Mouse (Mus musculus) right cerebral cortex, postnatal 25 days (tissue): ENCODE measurements around the gene Extl2.

Experiments
- DNase-seq: peaks from one replicate; pipeline ENCODE4 v3.0.0; 2022

The Extl2 gene

DNA sequence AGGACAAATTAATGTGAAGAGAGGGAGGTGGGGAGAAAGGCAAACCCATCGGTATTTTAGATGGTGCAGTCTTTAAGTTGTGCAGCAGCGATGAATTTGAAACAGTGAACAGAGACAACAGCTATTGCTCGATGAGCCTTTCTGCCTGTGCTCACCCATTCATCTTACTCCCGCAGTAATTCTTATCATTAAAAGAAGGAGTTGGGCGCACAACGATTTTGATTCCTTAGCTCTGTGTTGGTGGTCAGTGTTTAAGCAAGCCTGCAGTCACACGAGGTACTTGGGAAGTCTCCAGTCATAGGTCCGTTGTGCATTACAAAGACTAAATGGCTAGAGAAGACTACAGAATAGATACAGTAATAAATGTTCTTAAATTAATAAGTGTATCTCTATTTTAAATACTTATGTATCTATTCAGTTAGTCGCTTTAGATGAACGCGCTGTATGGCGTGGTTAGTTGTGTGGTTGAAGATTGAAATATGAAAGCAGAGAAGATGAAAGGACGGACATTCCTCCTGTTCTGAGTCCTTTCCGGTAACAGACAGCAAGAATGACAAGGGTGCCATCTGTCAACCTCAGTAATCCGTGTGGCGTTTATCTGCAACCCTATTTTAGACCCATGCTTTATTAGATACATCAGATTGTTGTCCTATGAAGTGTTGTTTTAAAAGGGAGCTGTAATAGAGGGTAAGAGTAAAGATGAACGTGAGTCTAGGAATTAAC lies 2.5 kb downstream of the Extl2 start:
- DNase-seq, result no peak

GRCm38 (mm10) chr3:116014901-116015300 lies 7.6 kb downstream of the Extl2 start:
- no peak for DNase-seq

- DNase-seq, result peak; percentile 16
Observed at GRCm38 (mm10) chr3:116016116-116016515, 8.9 kb downstream of the Extl2 start.

DNA sequence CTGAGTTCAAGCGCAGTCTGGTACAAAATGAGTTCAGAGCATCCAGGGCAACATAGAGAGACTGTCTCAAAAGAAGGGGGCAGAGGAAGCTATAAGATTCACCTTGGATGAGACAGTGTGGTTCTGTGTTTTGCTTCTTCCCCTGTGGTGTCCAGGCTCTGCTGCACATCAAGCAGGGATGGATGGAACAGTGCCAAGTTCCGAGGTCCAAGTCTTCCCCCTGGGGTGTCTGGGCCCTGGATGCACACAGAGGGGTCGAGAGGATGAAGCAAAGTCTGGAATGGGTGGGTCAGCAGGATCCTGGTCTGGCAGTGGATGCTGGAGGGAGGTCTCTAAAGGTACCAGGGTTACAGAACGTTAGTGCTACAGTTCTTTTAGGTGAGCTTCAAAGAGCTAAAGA lies 11.3 kb downstream of the Extl2 start:
- no peak for DNase-seq

DNA sequence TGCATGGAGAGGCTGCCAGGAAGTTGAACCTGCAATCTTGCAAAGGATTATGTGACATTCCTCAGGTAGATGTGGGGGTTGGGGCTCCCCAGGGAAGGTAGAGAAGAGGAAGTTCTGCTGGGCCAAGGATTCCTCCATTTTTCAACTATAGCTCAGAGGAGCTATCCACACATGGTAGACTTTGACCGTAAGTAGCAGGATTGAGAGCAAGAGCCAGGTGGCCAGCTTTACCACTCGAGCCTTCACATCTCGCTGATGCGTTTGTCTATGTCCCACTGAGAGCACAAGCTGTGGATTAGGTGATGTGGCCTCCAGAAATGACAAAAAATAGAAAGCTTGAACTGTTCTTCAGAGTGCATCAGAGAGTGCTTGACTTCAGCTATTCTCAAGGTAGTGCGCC lies 11.9 kb downstream of the Extl2 start:
- DNase-seq, result no peak

GRCm38 (mm10) chr3:116024236-116024635 lies 17.0 kb downstream of the Extl2 start:
- DNase-seq, result no peak

DNA sequence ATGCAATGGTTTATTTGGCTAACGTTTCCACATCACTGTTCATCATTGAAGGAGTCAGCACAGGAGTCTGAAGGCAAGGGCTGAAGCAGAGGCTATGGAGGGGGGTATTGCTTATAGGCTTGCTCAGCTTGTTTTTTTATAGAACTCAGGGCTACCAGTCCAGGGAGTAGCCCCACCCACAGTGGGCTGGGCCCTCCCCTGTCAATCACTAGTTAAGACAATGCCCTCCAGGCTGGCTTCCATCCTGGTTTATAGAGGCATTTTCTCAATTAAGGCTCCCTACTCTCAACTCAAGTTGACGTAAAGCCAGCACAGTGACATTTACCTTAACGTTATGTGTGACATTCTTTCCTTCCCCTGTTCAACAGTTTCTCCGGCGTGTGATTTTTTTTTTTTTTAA lies 17.4 kb downstream of the Extl2 start:
- DNase-seq, result no peak

- no peak for DNase-seq
Observed at GRCm38 (mm10) chr3:116025701-116026100, 18.4 kb downstream of the Extl2 start.

- DNase-seq, result no peak
Observed at GRCm38 (mm10) chr3:116026996-116027395, 19.7 kb downstream of the Extl2 start.

DNA sequence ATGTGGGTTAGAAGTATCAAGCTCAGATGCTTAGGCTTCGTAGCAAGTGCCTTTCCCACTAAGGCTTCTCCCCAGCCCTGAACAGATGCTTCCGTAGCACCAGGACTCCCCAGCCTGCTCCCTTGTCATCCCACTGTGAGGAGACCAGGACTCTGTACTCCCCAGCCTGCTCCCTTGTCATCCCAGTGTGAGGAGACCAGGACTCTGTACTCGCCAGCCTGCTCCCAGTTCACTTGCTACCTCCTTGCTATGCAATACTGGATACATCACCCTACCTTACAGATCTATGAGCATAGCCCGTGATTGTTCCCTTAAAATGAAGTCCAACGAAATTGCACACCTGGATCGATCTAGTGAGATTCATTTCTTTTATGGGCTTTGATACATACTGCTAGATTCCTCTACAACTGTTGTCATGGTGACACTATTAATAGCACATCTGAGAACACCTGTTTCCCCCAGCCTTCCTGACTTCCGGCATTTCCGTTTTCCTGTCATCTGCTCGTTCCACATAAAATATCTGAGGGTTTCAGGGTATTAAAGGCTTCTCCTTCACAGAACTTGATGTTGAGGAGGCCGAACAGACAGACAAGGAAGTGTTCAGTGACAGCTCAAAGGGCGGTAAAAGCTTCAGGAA lies 23.0 kb downstream of the Extl2 start:
- DNase-seq, result no peak

GRCm38 (mm10) chr3:116033218-116033870 lies 26.1 kb downstream of the Extl2 start:
- no peak for DNase-seq

GRCm38 (mm10) chr3:116033871-116034222 lies 26.6 kb downstream of the Extl2 start:
- no peak for DNase-seq

GRCm38 (mm10) chr3:116040776-116041175 lies 33.5 kb downstream of the Extl2 start:
- no peak for DNase-seq

GRCm38 (mm10) chr3:116046000-116046399 lies 38.7 kb downstream of the Extl2 start:
- DNase-seq, result no peak

DNA sequence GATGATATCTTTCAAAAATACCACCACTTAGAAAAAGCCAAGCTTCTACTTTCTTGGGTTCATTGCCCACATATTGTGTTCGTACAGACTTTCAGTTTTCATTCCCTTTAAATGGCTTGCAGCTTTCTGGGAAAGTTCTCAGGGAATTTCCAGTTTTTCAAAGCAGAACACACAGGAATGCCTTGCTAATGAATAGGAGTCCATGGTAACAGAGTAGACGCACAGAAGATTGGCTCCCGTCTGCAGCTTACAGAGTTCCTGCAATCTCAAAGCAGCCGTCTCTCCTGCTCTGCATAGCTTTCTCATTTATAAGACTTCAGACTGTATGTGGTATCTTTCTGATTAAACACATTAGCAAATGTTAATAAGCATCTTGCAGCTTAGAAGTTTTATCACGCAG lies 39.8 kb downstream of the Extl2 start:
- no peak for DNase-seq

DNA sequence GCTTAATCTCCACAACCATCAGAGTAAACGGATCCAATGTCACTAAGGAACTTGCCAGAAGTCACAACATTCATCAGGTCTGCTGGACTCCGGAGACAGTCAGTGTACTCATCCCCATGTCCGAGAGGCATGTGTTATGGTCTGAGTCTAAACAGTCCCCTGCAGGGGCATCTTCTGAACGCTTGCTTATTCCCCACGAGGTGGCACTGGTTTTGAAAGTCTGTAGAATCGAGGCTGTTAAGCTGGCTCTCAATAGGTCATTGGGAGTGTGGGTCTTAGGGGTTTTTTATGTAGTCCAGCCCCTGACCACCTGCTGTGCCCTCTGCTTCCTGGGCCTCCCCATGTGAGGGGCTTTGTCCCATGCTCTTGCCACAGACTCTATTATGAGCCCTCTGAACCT lies 49.8 kb downstream of the Extl2 start:
- no peak for DNase-seq

DNA sequence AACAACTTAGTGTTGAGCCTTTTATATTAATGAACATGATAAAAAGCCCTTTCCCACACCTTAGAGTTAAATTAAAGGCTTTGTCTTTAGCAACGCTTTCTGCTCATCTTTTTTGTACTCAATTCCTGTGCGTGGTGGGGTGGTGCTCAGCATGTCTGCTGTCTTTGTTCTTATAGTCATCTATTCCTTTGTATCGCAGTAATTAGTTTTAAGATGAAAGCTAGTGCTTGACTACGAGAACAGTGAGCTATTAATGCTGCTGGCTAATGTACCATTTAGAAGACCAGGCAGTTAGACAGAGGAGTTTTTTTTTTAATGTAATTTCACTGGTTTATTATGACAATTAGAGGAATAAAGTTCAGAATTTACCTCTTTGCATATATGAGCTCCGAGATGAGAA lies 53.1 kb downstream of the Extl2 start:
- DNase-seq, result no peak

DNA sequence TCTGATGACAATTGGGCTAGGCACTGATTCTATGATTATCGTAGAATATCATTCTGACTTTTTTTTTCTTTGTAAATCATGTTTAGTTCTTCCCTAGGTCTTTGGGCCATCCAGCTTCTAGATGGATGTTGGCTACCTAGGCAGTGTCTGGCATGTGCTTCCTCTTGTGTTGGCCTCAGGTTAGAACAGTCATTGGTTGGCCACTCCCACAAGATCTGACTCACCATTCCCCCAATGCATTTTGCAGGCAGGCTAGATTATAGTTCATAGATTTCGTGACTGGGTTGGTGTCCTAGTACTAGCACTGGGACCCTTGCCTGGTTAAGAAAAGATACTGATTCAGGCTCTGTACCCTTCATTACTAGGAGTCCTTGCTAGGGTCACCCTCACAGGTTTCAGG lies 54.9 kb downstream of the Extl2 start:
- no peak for DNase-seq

DNA sequence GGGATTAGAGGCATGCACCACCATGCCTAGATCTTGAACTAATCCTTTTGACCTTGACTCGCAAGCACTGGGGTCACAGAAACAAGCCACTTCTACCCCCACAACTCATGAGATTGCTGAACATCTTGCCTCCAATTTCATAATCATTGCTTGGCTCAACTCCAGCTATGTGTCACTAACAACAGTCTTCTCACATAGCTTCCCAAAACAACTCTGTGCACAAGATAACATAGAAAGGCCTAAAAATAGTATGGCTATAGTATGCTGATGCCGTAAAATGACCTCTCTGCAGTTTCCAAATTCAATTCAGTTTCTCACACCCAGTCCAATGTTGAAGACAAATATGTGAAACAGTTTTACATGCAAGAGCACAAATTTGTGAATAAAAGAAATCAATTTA lies 65.3 kb downstream of the Extl2 start:
- no peak for DNase-seq

DNA sequence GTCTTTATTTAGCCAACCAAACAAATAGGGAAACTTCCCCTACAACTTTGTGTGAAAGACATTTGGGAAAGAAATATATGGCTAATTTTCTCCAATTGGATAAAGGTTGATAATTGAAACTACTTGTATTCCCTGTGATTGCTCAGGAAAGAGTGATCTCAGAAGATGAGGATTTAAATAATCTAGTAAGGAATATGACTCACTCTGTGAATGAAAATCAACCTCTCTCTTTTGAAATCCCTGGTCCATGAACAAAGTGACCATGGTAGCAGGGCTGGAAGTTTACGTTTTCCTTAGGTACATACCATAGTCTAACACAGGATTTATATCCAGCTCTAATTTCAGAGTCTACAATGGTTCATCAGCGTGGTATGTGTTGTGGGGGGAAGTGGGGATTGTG lies 69.5 kb downstream of the Extl2 start:
- DNase-seq, result no peak

DNA sequence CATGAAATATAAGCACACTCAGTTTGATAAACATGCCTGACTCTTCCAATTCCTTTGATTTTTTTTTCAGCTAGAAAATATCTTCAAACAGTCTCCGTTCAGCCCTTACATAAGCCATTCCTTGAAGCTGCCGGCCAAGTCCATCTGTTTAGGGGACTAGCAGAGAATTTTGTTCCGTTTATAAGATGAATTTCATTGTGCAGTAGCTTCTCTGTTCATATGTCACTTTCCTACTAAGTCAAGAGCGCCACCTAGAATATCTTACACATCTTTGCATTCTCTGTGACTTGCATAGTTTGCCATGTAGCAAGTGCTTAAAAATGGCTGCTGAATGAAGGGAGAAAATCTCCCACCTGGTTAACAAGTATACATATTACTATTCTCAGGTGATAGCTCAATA lies 71.2 kb downstream of the Extl2 start:
- DNase-seq, result peak; percentile 8
